Mouse (Mus musculus): ENCODE data around the gene Npcd. TPM values are rescaled to one million over a fixed set of nuclear protein-coding genes. Genes with fewer than 3 reads are reported as not detected.

The Npcd gene
- polyA plus RNA-seq, 1 experiment from 2014 or later = 0.46 TPM

- Histone ChIP-seq H3K27me3 (no peaks in the 10 kb centered on the region), H3K4me1 (no peaks in the 10 kb centered on the region), H3K36me3 (no peaks in the 10 kb centered on the region), H3K9ac (replicated peaks) (no peak overlapping the region), H3K27ac (replicated peaks) (no peak overlapping the region), H3K4me2 (replicated peaks) (no peak overlapping the region), H3K4me3 (no peak overlapping the region), H3K9me3 (no peaks in the 10 kb centered on the region)
- WGBS = 85% methylated on average over 5 of the region's 5 CpGs
- ATAC-seq (replicated peaks) = no peak
Measured at GRCm38 (mm10) chr15:79858979-79859378, 24.9 kb upstream of the Npcd start.

GRCm38 (mm10) chr15:79850143-79850542 lies 16.1 kb upstream of the Npcd start:
- no peak overlapping the region for H3K9ac ChIP-seq (replicated peaks)
- H3K4me1 ChIP-seq = no peaks in the 10 kb centered on the region
- no peak for ATAC-seq (replicated peaks)
- no peak overlapping the region for H3K27ac ChIP-seq (replicated peaks)
- no peak overlapping the region for H3K4me2 ChIP-seq (replicated peaks)
- H3K9me3 ChIP-seq = no peaks in the 10 kb centered on the region
- no peak overlapping the region for H3K4me3 ChIP-seq
- no peaks in the 10 kb centered on the region for H3K27me3 ChIP-seq
- H3K36me3 ChIP-seq = no peaks in the 10 kb centered on the region
- WGBS = 93% methylated on average over 2 of the region's 2 CpGs

DNA sequence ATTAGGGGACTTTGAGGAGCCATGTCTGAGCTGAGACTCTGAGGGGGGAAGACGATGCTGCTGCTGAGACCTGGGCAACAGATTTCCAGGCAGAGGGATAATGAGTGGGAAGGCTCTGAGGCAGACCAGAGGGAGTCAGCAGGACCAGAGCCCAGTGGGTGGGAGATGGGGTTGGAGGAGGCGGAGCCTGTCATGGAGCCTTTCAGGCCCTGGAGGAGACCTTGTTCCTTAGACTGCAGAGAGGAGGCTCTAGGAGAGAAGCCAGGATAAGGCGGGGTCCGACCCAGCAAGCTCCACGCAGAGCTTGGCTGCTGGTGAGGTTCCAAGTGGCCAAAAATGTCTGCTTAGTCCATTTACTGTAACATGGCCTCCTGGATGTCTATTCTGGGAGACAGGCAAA lies 13.1 kb upstream of the Npcd start:
- 22% methylated on average over 5 of the region's 5 CpGs for WGBS
- H3K27ac ChIP-seq (replicated peaks) = no peak overlapping the region

GRCm38 (mm10) chr15:79845986-79846385 lies 11.9 kb upstream of the Npcd start:
- Histone ChIP-seq H3K36me3 (no peaks in the 10 kb centered on the region), H3K4me3 (no peak overlapping the region), H3K9me3 (no peaks in the 10 kb centered on the region), H3K4me1 (no peaks in the 10 kb centered on the region), H3K9ac (replicated peaks) (no peak overlapping the region), H3K4me2 (replicated peaks) (no peak overlapping the region), H3K27me3 (no peaks in the 10 kb centered on the region), H3K27ac (replicated peaks) (no peak overlapping the region)
- WGBS = 84% methylated on average over 4 of the region's 4 CpGs
- ATAC-seq (replicated peaks) = no peak

More for the DNA sequence above, 13.1 kb upstream of the Npcd start:
- Histone ChIP-seq H3K9ac (replicated peaks) (no peak overlapping the region), H3K36me3 (no peaks in the 10 kb centered on the region), H3K4me2 (replicated peaks) (no peak overlapping the region), H3K27me3 (no peaks in the 10 kb centered on the region), H3K4me3 (no peak overlapping the region), H3K4me1 (no peaks in the 10 kb centered on the region), H3K9me3 (no peaks in the 10 kb centered on the region)
- no peak for ATAC-seq (replicated peaks)

GRCm38 (mm10) chr15:79842985-79843384 lies 8.9 kb upstream of the Npcd start:
- no peak overlapping the region for H3K9ac ChIP-seq (replicated peaks)
- no peaks in the 10 kb centered on the region for H3K4me1 ChIP-seq
- H3K4me3 ChIP-seq = no peak overlapping the region
- 83% methylated on average over 3 of the region's 3 CpGs for WGBS
- H3K27ac ChIP-seq (replicated peaks) = no peak overlapping the region
- ATAC-seq (replicated peaks) = no peak
- H3K36me3 ChIP-seq = no peaks in the 10 kb centered on the region
- H3K4me2 ChIP-seq (replicated peaks) = no peak overlapping the region
- no peaks in the 10 kb centered on the region for H3K9me3 ChIP-seq
- no peaks in the 10 kb centered on the region for H3K27me3 ChIP-seq

- WGBS = 69% methylated on average over 2 of the region's 2 CpGs
- H3K4me1 ChIP-seq = peaks cover 6% of the 10 kb centered on the region
- ATAC-seq (replicated peaks) = no peak
Measured at GRCm38 (mm10) chr15:79840281-79840680, 6.2 kb upstream of the Npcd start.

DNA sequence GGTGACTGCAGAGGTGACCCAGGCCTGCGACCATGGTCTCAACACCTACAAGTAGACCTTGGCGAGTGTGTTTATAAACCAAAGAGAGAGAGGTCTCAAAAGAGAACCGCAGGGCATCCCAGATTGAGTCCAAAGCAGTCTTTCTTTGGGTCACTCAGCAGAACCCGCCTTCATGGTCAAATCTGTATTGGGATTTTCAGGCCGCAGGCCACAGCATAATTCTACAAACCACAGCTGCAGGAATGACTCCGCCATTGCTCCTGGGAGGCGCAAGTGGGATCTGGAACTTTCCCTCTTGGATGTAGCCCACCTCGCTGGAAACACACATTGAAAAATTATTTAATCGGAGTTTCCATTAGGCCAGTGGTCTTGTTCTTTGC lies 834 bp upstream of the Npcd start:
- Histone ChIP-seq H3K4me2 (replicated peaks) (peak overlapping the region; percentile 97), H3K4me3 (peak overlapping the region; percentile 88), H3K9ac (replicated peaks) (peak overlapping the region; percentile 50), H3K4me1 (peaks cover 45% of the 10 kb centered on the region), H3K27ac (replicated peaks) (peak overlapping the region; percentile 98), H3K27me3 (no peaks in the 10 kb centered on the region), H3K9me3 (no peaks in the 10 kb centered on the region), H3K36me3 (0 out of 2 replicates have a peak, but pooled peaks cover 3% of the 10 kb centered on the region)
- 42% methylated on average over 9 of the region's 9 CpGs for WGBS
- no peak for ATAC-seq (replicated peaks)

More at GRCm38 (mm10) chr15:79840281-79840680, 6.2 kb upstream of the Npcd start:
- Histone ChIP-seq H3K27ac (replicated peaks) (no peak overlapping the region), H3K4me2 (replicated peaks) (no peak overlapping the region), H3K27me3 (no peaks in the 10 kb centered on the region), H3K9me3 (no peaks in the 10 kb centered on the region), H3K36me3 (no peaks in the 10 kb centered on the region), H3K4me3 (no peak overlapping the region), H3K9ac (replicated peaks) (no peak overlapping the region)

DNA sequence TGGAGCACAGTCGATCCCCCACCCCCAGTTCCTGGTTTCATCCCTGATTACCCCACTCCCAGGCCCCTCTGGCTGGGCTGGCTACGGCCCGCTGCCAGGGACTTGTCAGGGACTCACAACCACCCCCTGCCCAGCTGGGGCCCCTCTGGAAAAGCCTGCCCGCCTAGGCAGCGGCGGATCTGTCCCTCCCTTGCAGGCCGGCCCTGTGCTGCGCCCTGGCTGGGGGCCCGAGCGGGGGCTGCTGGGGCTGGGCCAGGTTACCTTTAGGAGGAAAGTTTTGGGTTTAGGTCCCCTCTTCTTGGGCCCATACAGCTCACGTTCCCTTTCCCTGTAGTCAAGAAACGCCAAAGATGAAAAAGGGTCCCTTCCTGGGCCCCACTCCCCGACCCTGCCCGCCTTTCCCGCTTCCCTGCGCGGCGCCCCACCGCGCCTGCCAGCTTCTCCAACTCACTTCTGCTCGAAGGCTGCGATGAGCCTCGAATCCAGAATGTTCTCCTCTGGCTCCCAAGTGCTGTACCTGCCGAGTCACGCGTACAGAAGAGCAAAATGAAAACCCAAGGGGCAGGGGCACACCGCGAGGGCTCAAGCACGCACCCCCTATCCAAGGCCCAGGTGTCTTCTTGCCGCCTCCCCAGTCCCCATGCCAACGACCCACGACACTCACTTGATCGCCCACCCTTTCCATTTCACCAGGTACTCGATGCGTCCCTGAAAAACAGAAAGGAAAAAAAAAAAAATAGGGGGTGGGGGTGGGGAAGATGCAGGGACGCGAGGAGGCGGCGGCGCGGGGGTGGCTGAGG lies 586 bp downstream of the Npcd start:
- Histone ChIP-seq H3K4me1 (peaks cover 51% of the 10 kb centered on the region), H3K9me3 (no peaks in the 10 kb centered on the region), H3K4me2 (replicated peaks) (peak overlapping the region; percentile 97), H3K36me3 (peaks cover 7% of the 10 kb centered on the region; the same call in 1 of the 2 replicates), H3K27me3 (no peaks in the 10 kb centered on the region), H3K27ac (replicated peaks) (peak overlapping the region; percentile 98), H3K4me3 (peak overlapping the region; percentile 88), H3K9ac (replicated peaks) (peak overlapping the region; percentile 93)
- ATAC-seq (replicated peaks) = peak; percentile 8; the same call in 1 of the 2 replicates
- WGBS = under 1% methylated on average over 41 of the region's 41 CpGs

DNA sequence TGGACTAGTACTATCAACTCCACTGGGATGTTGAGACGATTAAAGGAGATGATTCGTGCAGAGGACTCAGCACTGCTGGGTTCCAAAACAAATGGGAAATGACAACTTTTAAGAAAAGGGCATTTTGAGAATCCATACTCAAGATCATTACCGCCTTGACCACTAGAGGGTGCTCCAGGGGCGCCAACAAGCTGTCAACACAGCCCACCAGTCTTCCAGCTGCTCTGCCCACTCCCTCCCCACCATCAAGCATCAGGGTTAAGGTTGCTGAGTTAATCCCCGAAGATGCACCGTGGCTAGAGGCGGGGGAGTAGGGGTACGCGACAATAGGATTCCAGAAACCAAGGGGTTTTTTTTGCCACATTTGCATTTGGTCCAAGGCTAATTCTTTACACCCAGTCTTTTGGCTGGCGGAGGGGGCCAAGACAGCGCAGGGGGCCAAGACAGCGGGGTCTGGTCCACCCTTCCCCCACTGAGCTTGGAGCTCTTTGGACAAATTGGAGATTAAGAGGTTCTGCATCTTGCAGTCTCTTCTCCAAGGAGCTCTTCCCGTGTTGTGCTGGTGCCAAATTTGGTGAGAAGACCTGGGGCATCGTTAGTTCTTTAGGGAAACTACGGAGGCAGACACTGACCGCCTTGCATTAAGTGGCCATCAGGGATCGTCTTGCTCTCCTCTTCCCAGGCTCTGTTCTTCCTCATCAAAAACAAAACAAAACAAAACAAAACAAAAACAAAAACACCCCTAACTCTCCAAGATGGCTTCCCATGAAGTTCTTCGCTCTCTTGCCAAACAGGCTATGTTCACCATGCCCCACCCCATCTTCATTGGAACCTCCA lies 1.8 kb downstream of the Npcd start:
- ATAC-seq (replicated peaks) = no peak

DNA sequence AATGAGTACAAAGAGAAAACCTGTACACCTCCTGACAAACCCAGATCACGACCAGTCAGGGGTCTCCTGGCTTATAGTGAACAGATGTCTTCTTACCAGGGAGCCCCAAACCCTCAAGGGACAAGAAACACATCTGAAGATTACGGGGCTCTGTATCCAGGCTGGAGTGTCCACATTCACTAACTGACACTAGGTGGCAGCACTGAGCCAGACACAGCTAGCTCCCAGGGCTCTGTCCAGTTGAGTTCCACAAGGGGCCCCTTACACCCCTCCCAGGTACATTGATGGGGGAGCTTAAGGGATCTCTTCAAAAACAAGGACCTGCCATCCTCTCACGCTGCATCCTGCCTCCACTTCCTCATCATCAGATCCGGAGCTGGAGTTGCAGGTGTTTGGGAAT lies 3.6 kb downstream of the Npcd start:
- Histone ChIP-seq H3K4me2 (replicated peaks) (no peak overlapping the region), H3K27ac (replicated peaks) (peak overlapping the region; percentile 46; the same call in 1 of the 2 replicates), H3K9me3 (no peaks in the 10 kb centered on the region), H3K27me3 (no peaks in the 10 kb centered on the region), H3K4me1 (peaks cover 75% of the 10 kb centered on the region), H3K9ac (replicated peaks) (no peak overlapping the region), H3K36me3 (peaks cover 19% of the 10 kb centered on the region), H3K4me3 (no peak overlapping the region)
- WGBS = 9% methylated on average over 4 of the region's 4 CpGs
- ATAC-seq (replicated peaks) = no peak

More for the DNA sequence above, 1.8 kb downstream of the Npcd start:
- Histone ChIP-seq H3K9me3 (no peaks in the 10 kb centered on the region), H3K9ac (replicated peaks) (peak overlapping the region; percentile 93), H3K4me3 (peak overlapping the region; percentile 88), H3K4me2 (replicated peaks) (peak overlapping the region; percentile 97), H3K27ac (replicated peaks) (peak overlapping the region; percentile 98), H3K36me3 (peaks cover 18% of the 10 kb centered on the region), H3K27me3 (no peaks in the 10 kb centered on the region), H3K4me1 (peaks cover 63% of the 10 kb centered on the region)
- 19% methylated on average over 18 of the region's 18 CpGs for WGBS

DNA sequence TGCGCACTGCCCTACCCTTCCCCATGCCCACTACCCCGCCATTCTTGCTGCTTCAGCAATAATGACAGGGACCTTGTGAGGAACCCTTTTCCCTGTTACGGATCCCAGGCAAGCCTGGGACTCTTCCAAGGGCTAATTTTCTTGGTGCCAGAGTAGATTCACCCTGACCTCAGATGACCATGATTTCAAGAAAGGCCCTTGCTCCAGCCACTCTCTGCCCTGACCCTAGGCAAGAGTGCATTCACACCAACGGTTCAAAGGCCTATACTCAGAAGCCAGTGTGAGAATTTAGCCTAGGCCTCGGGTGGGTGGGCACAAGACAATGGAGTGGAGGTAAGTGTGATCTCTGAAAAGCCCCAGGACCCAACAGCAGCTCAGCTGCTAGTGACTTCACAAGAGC lies 4.6 kb downstream of the Npcd start:
- H3K9ac ChIP-seq (replicated peaks) = no peak overlapping the region

GRCm38 (mm10) chr15:79828366-79829035 lies 5.5 kb downstream of the Npcd start:
- no peak for ATAC-seq (replicated peaks)
- peaks cover 19% of the 10 kb centered on the region for H3K36me3 ChIP-seq
- H3K4me1 ChIP-seq = peaks cover 75% of the 10 kb centered on the region
- no peaks in the 10 kb centered on the region for H3K9me3 ChIP-seq
- no peak overlapping the region for H3K4me2 ChIP-seq (replicated peaks)
- 72% methylated on average over 46 of the region's 46 CpGs for WGBS
- no peaks in the 10 kb centered on the region for H3K27me3 ChIP-seq
- no peak overlapping the region for H3K9ac ChIP-seq (replicated peaks)
- H3K4me3 ChIP-seq = no peak overlapping the region
- no peak overlapping the region for H3K27ac ChIP-seq (replicated peaks)

More for the DNA sequence above, 4.6 kb downstream of the Npcd start:
- Histone ChIP-seq H3K36me3 (peaks cover 19% of the 10 kb centered on the region), H3K4me3 (no peak overlapping the region), H3K9me3 (no peaks in the 10 kb centered on the region), H3K27ac (replicated peaks) (no peak overlapping the region), H3K4me2 (replicated peaks) (no peak overlapping the region), H3K4me1 (peaks cover 75% of the 10 kb centered on the region), H3K27me3 (no peaks in the 10 kb centered on the region)
- 76% methylated on average over 5 of the region's 5 CpGs for WGBS
- no peak for ATAC-seq (replicated peaks)

Data from forebrain, embryonic 15.5 days (tissue).